Mouse (Mus musculus): ENCODE data around the gene Tmem211. TPM values are rescaled to one million over a fixed set of nuclear protein-coding genes. Genes with fewer than 3 reads are reported as not detected.

Tmem211 gene
- polyA plus RNA-seq, 2 experiments: not detected

- TF ChIP-seq EP300 (IDR thresholded peaks at IDR 0.05; ENCODE audit: low read depth): no peak
- no peak for TF ChIP-seq CTCF (IDR thresholded peaks at IDR 0.05; ENCODE audit: low read depth)
- no peaks in the 10 kb centered on the region for H3K36me3 ChIP-seq (replicated peaks; ENCODE audit: control insufficient read depth, insufficient read depth, low read depth)
- 46% methylated on average over 14 of the region's 14 CpGs for WGBS (ENCODE audit: insufficient replicate concordance)
- no peaks in the 10 kb centered on the region for H3K9me3 ChIP-seq (ENCODE audit: control insufficient read depth, low read length)
- no peak overlapping the region for H3K4me3 ChIP-seq (ENCODE audit: insufficient read depth in 1 of 2, low read depth in 2 of 2, low read length in 2 of 2)
- no peak for ATAC-seq (ENCODE audit: insufficient read depth)
- no peaks in the 10 kb centered on the region for H3K27me3 ChIP-seq (ENCODE audit: control insufficient read depth, insufficient read depth, low read length)
- no peak overlapping the region for H3K9ac ChIP-seq (replicated peaks)
- no peak overlapping the region for H3K4me2 ChIP-seq (ENCODE audit: low read depth)
- H3K4me1 ChIP-seq (replicated peaks; ENCODE audit: control insufficient read depth in 2 of 2, insufficient read depth in 2 of 2, low read length in 1 of 2): no peaks in the 10 kb centered on the region
- no peak overlapping the region for H3K27ac ChIP-seq
- no peak for DNase-seq (ENCODE audit: low read depth in 3 of 3, low spot score in 3 of 3)
Observed at GRCm38 (mm10) chr5:113190558-113190957, 36.2 kb upstream of the Tmem211 start.

GRCm38 (mm10) chr5:113191901-113192300 lies 34.8 kb upstream of the Tmem211 start:
- 73% methylated on average over 14 of the region's 14 CpGs for WGBS (ENCODE audit: insufficient replicate concordance)

GRCm38 (mm10) chr5:113193762-113194161 lies 32.9 kb upstream of the Tmem211 start:
- Histone ChIP-seq H3K9ac (replicated peaks) (no peak overlapping the region), H3K4me3 (ENCODE audit: insufficient read depth in 1 of 2, low read depth in 2 of 2, low read length in 2 of 2) (no peak overlapping the region), H3K9me3 (ENCODE audit: control insufficient read depth, low read length) (no peaks in the 10 kb centered on the region), H3K4me2 (ENCODE audit: low read depth) (no peak overlapping the region), H3K27ac (no peak overlapping the region), H3K4me1 (replicated peaks; ENCODE audit: control insufficient read depth in 2 of 2, insufficient read depth in 2 of 2, low read length in 1 of 2) (no peaks in the 10 kb centered on the region), H3K36me3 (replicated peaks; ENCODE audit: control insufficient read depth, insufficient read depth, low read depth) (no peaks in the 10 kb centered on the region), H3K27me3 (ENCODE audit: control insufficient read depth, insufficient read depth, low read length) (no peaks in the 10 kb centered on the region)
- DNase-seq (ENCODE audit: low read depth in 3 of 3, low spot score in 3 of 3) (no peak), ATAC-seq (ENCODE audit: insufficient read depth) (no peak)
- TF ChIP-seq CTCF (IDR thresholded peaks at IDR 0.05; ENCODE audit: low read depth) (no peak), EP300 (IDR thresholded peaks at IDR 0.05; ENCODE audit: low read depth) (no peak)
- 81% methylated on average over 18 of the region's 18 CpGs for WGBS (ENCODE audit: insufficient replicate concordance)

More at GRCm38 (mm10) chr5:113191901-113192300, 34.8 kb upstream of the Tmem211 start:
- no peak overlapping the region for H3K9ac ChIP-seq (replicated peaks)
- no peak for TF ChIP-seq EP300 (IDR thresholded peaks at IDR 0.05; ENCODE audit: low read depth)
- TF ChIP-seq CTCF (IDR thresholded peaks at IDR 0.05; ENCODE audit: low read depth): no peak
- no peaks in the 10 kb centered on the region for H3K36me3 ChIP-seq (replicated peaks; ENCODE audit: control insufficient read depth, insufficient read depth, low read depth)
- no peaks in the 10 kb centered on the region for H3K9me3 ChIP-seq (ENCODE audit: control insufficient read depth, low read length)
- H3K27ac ChIP-seq: no peak overlapping the region
- DNase-seq (ENCODE audit: low read depth in 3 of 3, low spot score in 3 of 3) (no peak), ATAC-seq (ENCODE audit: insufficient read depth) (no peak)
- no peaks in the 10 kb centered on the region for H3K4me1 ChIP-seq (replicated peaks; ENCODE audit: control insufficient read depth in 2 of 2, insufficient read depth in 2 of 2, low read length in 1 of 2)
- H3K4me3 ChIP-seq (ENCODE audit: insufficient read depth in 1 of 2, low read depth in 2 of 2, low read length in 2 of 2): no peak overlapping the region
- H3K4me2 ChIP-seq (ENCODE audit: low read depth): no peak overlapping the region
- no peaks in the 10 kb centered on the region for H3K27me3 ChIP-seq (ENCODE audit: control insufficient read depth, insufficient read depth, low read length)

- Histone ChIP-seq H3K27ac (no peak overlapping the region), H3K4me1 (replicated peaks; ENCODE audit: control insufficient read depth in 2 of 2, insufficient read depth in 2 of 2, low read length in 1 of 2) (peaks cover 0 to 7% of the 10 kb centered on the region in 2 experiments; a peak in 1 of 4 replicates), H3K4me2 (ENCODE audit: low read depth) (no peak overlapping the region), H3K36me3 (replicated peaks; ENCODE audit: control insufficient read depth, insufficient read depth, low read depth) (no peaks in the 10 kb centered on the region), H3K4me3 (ENCODE audit: insufficient read depth in 1 of 2, low read depth in 2 of 2, low read length in 2 of 2) (no peak overlapping the region), H3K9ac (replicated peaks) (no peak overlapping the region), H3K9me3 (ENCODE audit: control insufficient read depth, low read length) (no peaks in the 10 kb centered on the region), H3K27me3 (ENCODE audit: control insufficient read depth, insufficient read depth, low read length) (no peaks in the 10 kb centered on the region)
- no peak for TF ChIP-seq EP300 (IDR thresholded peaks at IDR 0.05; ENCODE audit: low read depth)
- no peak for TF ChIP-seq CTCF (IDR thresholded peaks at IDR 0.05; ENCODE audit: low read depth)
- DNase-seq (ENCODE audit: low read depth in 3 of 3, low spot score in 3 of 3) (no peak), ATAC-seq (ENCODE audit: insufficient read depth) (no peak)
- WGBS (ENCODE audit: insufficient replicate concordance): 61% methylated on average over 12 of the region's 12 CpGs
Observed at GRCm38 (mm10) chr5:113195451-113195850, 31.3 kb upstream of the Tmem211 start.

- no peak for TF ChIP-seq EP300 (IDR thresholded peaks at IDR 0.05; ENCODE audit: low read depth)
- no peak for TF ChIP-seq CTCF (IDR thresholded peaks at IDR 0.05; ENCODE audit: low read depth)
- no peak overlapping the region for H3K9ac ChIP-seq (replicated peaks)
- no peak for ATAC-seq (ENCODE audit: insufficient read depth)
- WGBS (ENCODE audit: insufficient replicate concordance): 67% methylated on average over 6 of the region's 6 CpGs
- H3K9me3 ChIP-seq (ENCODE audit: control insufficient read depth, low read length): no peaks in the 10 kb centered on the region
- H3K4me2 ChIP-seq (ENCODE audit: low read depth): no peak overlapping the region
- H3K36me3 ChIP-seq (replicated peaks; ENCODE audit: control insufficient read depth, insufficient read depth, low read depth): no peaks in the 10 kb centered on the region
- no peak overlapping the region for H3K27ac ChIP-seq
- H3K4me1 ChIP-seq (replicated peaks; ENCODE audit: control insufficient read depth in 2 of 2, insufficient read depth in 2 of 2, low read length in 1 of 2): peaks cover 0 to 7% of the 10 kb centered on the region in 2 experiments; a peak in 1 of 4 replicates
- no peak overlapping the region for H3K4me3 ChIP-seq (ENCODE audit: insufficient read depth in 1 of 2, low read depth in 2 of 2, low read length in 2 of 2)
- no peaks in the 10 kb centered on the region for H3K27me3 ChIP-seq (ENCODE audit: control insufficient read depth, insufficient read depth, low read length)
- DNase-seq (ENCODE audit: low read depth in 3 of 3, low spot score in 3 of 3): no peak
Observed at GRCm38 (mm10) chr5:113195907-113196306, 30.8 kb upstream of the Tmem211 start.
